Mouse (Mus musculus) liver, embryonic 13.5 days (tissue): Measurements from ENCODE around the gene Drap1. TPM values are rescaled to one million over a fixed set of nuclear protein-coding genes. Genes with fewer than 3 reads are reported as not detected.
"Not testable (repeated sequence)": the region's sequence is repeated elsewhere in the genome, so short reads cannot be mapped to it uniquely, and the experiment has no call there.

Experiments
- ATAC-seq: fragments of 200-750 bp; cut with Nextera tagmentation; 2 replicates; pipeline ENCODE4 v1.8.0; 2017; ENCODE audit warnings: low read depth, mild to moderate bottlenecking, moderate number of reproducible peaks, moderate library complexity
- DNase-seq: peaks from one replicate; pipeline ENCODE4 v3.0.0; 2022
- H3K27ac ChIP-seq: fragments of 300-500 bp; sonication (generic); 2 replicates; pipeline ENCODE4 v1.5.1; 2015; ENCODE audit warnings: moderate library complexity, mild to moderate bottlenecking, inconsistent platforms
- H3K27me3 ChIP-seq: fragments of 300-500 bp; sonication (generic); 2 replicates; pipeline ENCODE4 v1.6.1; 2015; ENCODE audit warnings: mild to moderate bottlenecking, inconsistent platforms
- H3K36me3 ChIP-seq: fragments of 300-500 bp; sonication (generic); 2 replicates; pipeline ENCODE4 v1.6.1; 2015; ENCODE audit warnings: mild to moderate bottlenecking, inconsistent platforms
- H3K4me1 ChIP-seq: fragments of 300-500 bp; sonication (generic); replicated peaks from 2 replicates; pipeline ENCODE4 v1.6.1; 2015; ENCODE audit warnings: inconsistent platforms
- H3K4me2 ChIP-seq: fragments of 300-500 bp; sonication (generic); 2 replicates; pipeline ENCODE4 v1.6.1; 2015; ENCODE audit warnings: inconsistent platforms, mild to moderate bottlenecking, moderate library complexity
- H3K4me3 ChIP-seq: fragments of 300-500 bp; sonication (generic); replicated peaks from 2 replicates; pipeline ENCODE4 v1.5.1; 2015; ENCODE audit warnings: mild to moderate bottlenecking, inconsistent platforms
- H3K9ac ChIP-seq: fragments of 300-500 bp; sonication (generic); 2 replicates; pipeline ENCODE4 v1.6.1; 2015; ENCODE audit warnings: mild to moderate bottlenecking, inconsistent platforms
- H3K9me3 ChIP-seq: fragments of 300-500 bp; sonication (generic); replicated peaks from 2 replicates; pipeline ENCODE4 v1.6.1; 2016; ENCODE audit warnings: inconsistent platforms
- WGBS: fragments of 180-500 bp; shearing (Covaris S2); methylation state at CpG from one replicate; pipeline ENCODE4 v1.1.7; 2015; ENCODE audit not compliant: insufficient replicate concordance; 5-methylcytosine and 5-hydroxymethylcytosine counted together
- polyA plus RNA-seq: library from polyadenylated mRNA; unstranded; fragments of >200 nt; fragmentation: Nextera tagmentation; extraction: Ambion mirVana; gene quantifications from 2 replicates; pipeline ENCODE4 v1.2.1, GENCODE M21; 2015

The Drap1 gene
- polyA plus RNA-seq, 1 experiment from 2014 or later, result 90.0 TPM

GRCm38 (mm10) chr19:5401073-5401472 is 23.7 kb downstream of the Drap1 start:
- WGBS, result 63% methylated on average over 4 of the region's 4 CpGs
- not testable (repeated sequence) for H3K27me3 ChIP-seq, ATAC-seq, DNase-seq, H3K4me3 ChIP-seq, H3K9ac ChIP-seq, H3K4me1 ChIP-seq, H3K9me3 ChIP-seq, H3K36me3 ChIP-seq, H3K27ac ChIP-seq, H3K4me2 ChIP-seq

- Histone ChIP-seq H3K4me3 (no peak overlapping the region), H3K4me2 (no peak overlapping the region), H3K27me3 (no peaks in the 10 kb centered on the region), H3K9me3 (no peaks in the 10 kb centered on the region), H3K27ac (no peak overlapping the region), H3K9ac (no peak overlapping the region), H3K36me3 (no peaks in the 10 kb centered on the region), H3K4me1 (peaks cover 9% of the 10 kb centered on the region)
- 63% methylated on average over 4 of the region's 4 CpGs for WGBS
- DNase-seq (no peak), ATAC-seq (no peak)
These were observed 29.4 kb downstream of the Drap1 start for GRCm38 (mm10) chr19:5395371-5395770.

- Histone ChIP-seq H3K36me3 (no peaks in the 10 kb centered on the region), H3K4me3 (no peak overlapping the region), H3K27me3 (no peaks in the 10 kb centered on the region), H3K4me2 (no peak overlapping the region), H3K27ac (no peak overlapping the region), H3K9ac (no peak overlapping the region), H3K9me3 (no peaks in the 10 kb centered on the region), H3K4me1 (peaks cover 21% of the 10 kb centered on the region)
- WGBS, result 63% methylated on average over 10 of the region's 10 CpGs
- DNase-seq, result no peak
- no peak for ATAC-seq
These were observed 30.6 kb downstream of the Drap1 start for GRCm38 (mm10) chr19:5394168-5394567.

- no peak overlapping the region for H3K4me3 ChIP-seq
- ATAC-seq, result no peak
- DNase-seq, result no peak
- no peaks in the 10 kb centered on the region for H3K9me3 ChIP-seq
- no peak overlapping the region for H3K27ac ChIP-seq
- WGBS, result 68% methylated on average over 4 of the region's 4 CpGs
- H3K4me1 ChIP-seq, result peaks cover 26% of the 10 kb centered on the region
- no peak overlapping the region for H3K4me2 ChIP-seq
- H3K27me3 ChIP-seq, result no peaks in the 10 kb centered on the region
- H3K9ac ChIP-seq, result no peak overlapping the region
- no peaks in the 10 kb centered on the region for H3K36me3 ChIP-seq
These were observed 31.9 kb downstream of the Drap1 start for GRCm38 (mm10) chr19:5392892-5393291.

GRCm38 (mm10) chr19:5390416-5390815 is 34.4 kb downstream of the Drap1 start:
- peaks cover 13% of the 10 kb centered on the region for H3K36me3 ChIP-seq
- no peak for DNase-seq
- peak overlapping the region; percentile 91 for H3K4me2 ChIP-seq
- H3K9ac ChIP-seq, result peak overlapping the region; percentile 96
- no peaks in the 10 kb centered on the region for H3K9me3 ChIP-seq
- peak overlapping the region; percentile 90 for H3K27ac ChIP-seq
- H3K4me3 ChIP-seq, result peak overlapping the region; percentile 100
- ATAC-seq, result no peak
- no peaks in the 10 kb centered on the region for H3K27me3 ChIP-seq
- WGBS, result 67% methylated on average over 8 of the region's 8 CpGs
- peaks cover 48% of the 10 kb centered on the region for H3K4me1 ChIP-seq

- WGBS, result 3% methylated on average over 12 of the region's 12 CpGs
- Histone ChIP-seq H3K9me3 (no peaks in the 10 kb centered on the region), H3K4me2 (peak overlapping the region; percentile 91), H3K4me1 (peaks cover 50% of the 10 kb centered on the region), H3K27ac (peak overlapping the region; percentile 90), H3K36me3 (peaks cover 20% of the 10 kb centered on the region), H3K27me3 (no peaks in the 10 kb centered on the region), H3K4me3 (peak overlapping the region; percentile 100), H3K9ac (peak overlapping the region; percentile 96)
- peak; percentile 63 for DNase-seq
- ATAC-seq, result peak; percentile 47
These were observed 35.1 kb downstream of the Drap1 start for GRCm38 (mm10) chr19:5389647-5390046.

- WGBS, result under 1% methylated on average over 43 of the region's 43 CpGs
- Histone ChIP-seq H3K9ac (peak within 1 kb of the TSS; percentile 96), H3K9me3 (no peaks in the 10 kb centered on the region), H3K36me3 (peaks cover 30% of the 10 kb centered on the region), H3K27me3 (no peaks in the 10 kb centered on the region), H3K4me2 (peak within 1 kb of the TSS; percentile 91), H3K27ac (peak within 1 kb of the TSS; percentile 90), H3K4me3 (peak within 1 kb of the TSS; percentile 100), H3K4me1 (peaks cover 50% of the 10 kb centered on the region)
- ATAC-seq, result peak; percentile 93
- peak; percentile 93 for DNase-seq
These were observed 36.1 kb downstream of the Drap1 start, which contains the start of gene Sart1 for GRCm38 (mm10) chr19:5388588-5389242. TSS of gene Sart1 (minus strand) at chr19:5388703.

GRCm38 (mm10) chr19:5388011-5388441 is 36.8 kb downstream of the Drap1 start:
- H3K4me2 ChIP-seq, result peak overlapping the region; percentile 91
- H3K27me3 ChIP-seq, result no peaks in the 10 kb centered on the region
- peak overlapping the region; percentile 96 for H3K9ac ChIP-seq
- under 1% methylated on average over 43 of the region's 43 CpGs for WGBS
- peak overlapping the region; percentile 100 for H3K4me3 ChIP-seq
- H3K9me3 ChIP-seq, result no peaks in the 10 kb centered on the region
- peaks cover 36% of the 10 kb centered on the region for H3K36me3 ChIP-seq
- peak; percentile 43 for ATAC-seq
- H3K27ac ChIP-seq, result peak overlapping the region; percentile 86
- peak; percentile 42 for DNase-seq
- H3K4me1 ChIP-seq, result peaks cover 50% of the 10 kb centered on the region

- ATAC-seq, result no peak
- Histone ChIP-seq H3K4me1 (peaks cover 35% of the 10 kb centered on the region), H3K4me2 (no peak overlapping the region), H3K27me3 (no peaks in the 10 kb centered on the region), H3K36me3 (peaks cover 70% of the 10 kb centered on the region), H3K4me3 (no peak overlapping the region), H3K9me3 (no peaks in the 10 kb centered on the region), H3K27ac (no peak overlapping the region), H3K9ac (no peak overlapping the region)
- 81% methylated on average over 8 of the region's 8 CpGs for WGBS
- DNase-seq, result no peak
These were observed 40.1 kb downstream of the Drap1 start for GRCm38 (mm10) chr19:5384715-5385114.

- no peaks in the 10 kb centered on the region for H3K9me3 ChIP-seq
- ATAC-seq, result no peak
- 89% methylated on average over 12 of the region's 12 CpGs for WGBS
- H3K36me3 ChIP-seq, result peaks cover 83% of the 10 kb centered on the region
- no peak overlapping the region for H3K27ac ChIP-seq
- H3K9ac ChIP-seq, result no peak overlapping the region
- no peaks in the 10 kb centered on the region for H3K27me3 ChIP-seq
- H3K4me2 ChIP-seq, result no peak overlapping the region
- H3K4me3 ChIP-seq, result no peak overlapping the region
- no peak for DNase-seq
- peaks cover 26% of the 10 kb centered on the region for H3K4me1 ChIP-seq
These were observed 41.5 kb downstream of the Drap1 start for GRCm38 (mm10) chr19:5383326-5383725.

- H3K4me2 ChIP-seq, result no peak overlapping the region
- no peak for ATAC-seq
- H3K9me3 ChIP-seq, result no peaks in the 10 kb centered on the region
- H3K4me1 ChIP-seq, result no peaks in the 10 kb centered on the region; the same call in 1 of the 2 replicates
- no peak for DNase-seq
- H3K27me3 ChIP-seq, result no peaks in the 10 kb centered on the region
- H3K27ac ChIP-seq, result no peak overlapping the region
- 68% methylated on average over 1 of the region's 1 CpGs for WGBS
- H3K4me3 ChIP-seq, result no peak overlapping the region
- peaks cover 63% of the 10 kb centered on the region for H3K36me3 ChIP-seq
- H3K9ac ChIP-seq, result no peak overlapping the region
These were observed 47.3 kb downstream of the Drap1 start for GRCm38 (mm10) chr19:5377446-5377845.

- Histone ChIP-seq H3K27ac (no peak overlapping the region), H3K9me3 (no peaks in the 10 kb centered on the region), H3K4me1 (no peaks in the 10 kb centered on the region; the same call in 1 of the 2 replicates), H3K4me2 (no peak overlapping the region), H3K27me3 (no peaks in the 10 kb centered on the region), H3K9ac (no peak overlapping the region), H3K36me3 (peaks cover 60% of the 10 kb centered on the region), H3K4me3 (no peak overlapping the region)
- no peak for DNase-seq
- WGBS, result 60% methylated on average over 4 of the region's 4 CpGs
- ATAC-seq, result no peak
These were observed 50.0 kb downstream of the Drap1 start for GRCm38 (mm10) chr19:5374748-5375147.
